Mouse (Mus musculus) lung, postnatal 0 days (tissue): ENCODE results near the gene Rbpj. TPM values are rescaled to one million over a fixed set of nuclear protein-coding genes. Genes with fewer than 3 reads are reported as not detected.

Experiments used
- ATAC-seq: fragments of 200-750 bp; cut with Nextera tagmentation; 2 replicates; pipeline ENCODE4 v1.8.0; 2017; ENCODE audit warnings: moderate library complexity
- DNase-seq: peaks from one replicate; pipeline ENCODE4 v3.0.0-alpha.2; 2016; ENCODE audit warnings: low spot score
- H3K27ac ChIP-seq: fragments of 300-500 bp; sonication (generic); 2 replicates; pipeline ENCODE4 v1.5.1; 2014; ENCODE audit warnings: antibody characterized with exemption, mild to moderate bottlenecking, low read length, mixed read lengths
- H3K27me3 ChIP-seq: fragments of 300-500 bp; sonication (generic); replicated peaks from 2 replicates; pipeline ENCODE4 v1.6.1; 2014; ENCODE audit warnings: low read length, mixed read lengths; ENCODE audit not compliant: insufficient read depth
- H3K36me3 ChIP-seq: fragments of 300-500 bp; sonication (generic); 2 replicates; pipeline ENCODE4 v1.6.1; 2014; ENCODE audit warnings: low read length, mixed read lengths; ENCODE audit not compliant: insufficient read depth
- H3K4me1 ChIP-seq: fragments of 300-500 bp; sonication (generic); 2 replicates; pipeline ENCODE4 v1.6.1; 2014; ENCODE audit warnings: antibody characterized with exemption, low read depth, low read length, mixed read lengths; ENCODE audit not compliant: insufficient read depth
- H3K4me2 ChIP-seq: fragments of 300-500 bp; sonication (generic); replicated peaks from 2 replicates; pipeline ENCODE4 v1.6.1; 2014; ENCODE audit warnings: low read depth, mild to moderate bottlenecking, low read length, moderate library complexity, mixed read lengths
- H3K4me3 ChIP-seq: fragments of 300-500 bp; sonication (generic); 2 replicates; pipeline ENCODE4 v1.5.1; 2014; ENCODE audit warnings: low read depth, low read length
- H3K9ac ChIP-seq: fragments of 300-500 bp; sonication (generic); replicated peaks from 2 replicates; pipeline ENCODE4 v1.6.1; 2014; ENCODE audit warnings: low read depth, mild to moderate bottlenecking
- H3K9me3 ChIP-seq: fragments of 300-500 bp; sonication (generic); 2 replicates; pipeline ENCODE4 v1.6.1; 2016; ENCODE audit warnings: low read length, mixed read lengths
- CTCF ChIP-seq: IDR thresholded peaks from 2 replicates; pipeline ENCODE4 v1.5.1; 2016; ENCODE audit warnings: antibody characterized with exemption, mild to moderate bottlenecking
- EP300 ChIP-seq: IDR thresholded peaks from 2 replicates; pipeline ENCODE4 v1.6.1; 2016; ENCODE audit warnings: antibody characterized with exemption, mild to moderate bottlenecking, control low read depth
- WGBS: fragments of 180-500 bp; shearing (Covaris S2); extraction: QIAGEN DNeasy Blood & Tissue Kit; methylation state at CpG from one replicate; pipeline ENCODE4 v1.1.7; 2014; 5-methylcytosine and 5-hydroxymethylcytosine counted together
- polyA plus RNA-seq: library from polyadenylated mRNA; unstranded; fragments of >200 nt; fragmentation: Nextera tagmentation; extraction: Ambion mirVana; gene quantifications from 2 replicates; pipeline ENCODE4 v1.2.1, GENCODE M21; 2015

Gene Rbpj
- polyA plus RNA-seq, 1 experiment from 2014 or later, result 22.7 TPM

- Histone ChIP-seq H3K9ac (no peak overlapping the region), H3K4me1 (peaks cover 5% of the 10 kb centered on the region; the same call in 1 of the 2 replicates), H3K27ac (no peak overlapping the region), H3K4me2 (no peak overlapping the region), H3K27me3 (no peaks in the 10 kb centered on the region), H3K4me3 (no peak overlapping the region), H3K9me3 (no peaks in the 10 kb centered on the region), H3K36me3 (no peaks in the 10 kb centered on the region)
- 34% methylated on average over 2 of the region's 2 CpGs for WGBS
- DNase-seq, result no peak
- ATAC-seq, result no peak
- no peak for TF ChIP-seq EP300
- TF ChIP-seq CTCF, result no peak
Observed at GRCm38 (mm10) chr5:53686379-53686778, 220.4 kb downstream of the Rbpj start.

DNA sequence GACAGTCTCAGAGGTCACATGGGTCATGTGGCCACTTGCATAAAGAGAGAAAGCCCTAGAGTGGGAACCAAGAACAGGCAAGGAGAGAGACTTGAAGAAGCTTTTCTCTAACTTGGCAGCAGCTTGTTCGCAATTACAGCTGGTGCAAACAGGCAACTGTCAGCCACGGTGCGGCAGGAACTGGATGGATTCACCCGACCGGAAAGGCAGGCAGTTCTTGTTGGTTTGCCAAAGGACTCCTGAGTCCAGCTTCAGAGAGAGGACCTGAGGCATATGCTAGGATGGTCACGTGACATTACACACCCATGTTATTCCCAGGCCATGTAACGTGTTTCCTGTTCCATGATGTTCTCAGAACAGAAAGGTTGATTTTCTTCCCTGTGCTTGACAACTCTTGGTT, 222.4 kb downstream of the Rbpj start:
- H3K4me1 ChIP-seq, result peaks cover 5% of the 10 kb centered on the region; the same call in 1 of the 2 replicates
- TF ChIP-seq EP300 (no peak), CTCF (no peak)
- H3K4me3 ChIP-seq, result no peak overlapping the region
- no peak overlapping the region for H3K27ac ChIP-seq
- no peaks in the 10 kb centered on the region for H3K9me3 ChIP-seq
- 61% methylated on average over 7 of the region's 7 CpGs for WGBS
- no peak overlapping the region for H3K4me2 ChIP-seq
- H3K36me3 ChIP-seq, result no peaks in the 10 kb centered on the region
- no peaks in the 10 kb centered on the region for H3K27me3 ChIP-seq
- H3K9ac ChIP-seq, result no peak overlapping the region
- ATAC-seq (no peak), DNase-seq (no peak)

GRCm38 (mm10) chr5:53691577-53691976, 225.6 kb downstream of the Rbpj start:
- no peak overlapping the region for H3K27ac ChIP-seq
- 70% methylated on average over 3 of the region's 3 CpGs for WGBS
- no peaks in the 10 kb centered on the region for H3K9me3 ChIP-seq
- H3K27me3 ChIP-seq, result no peaks in the 10 kb centered on the region
- H3K4me2 ChIP-seq, result no peak overlapping the region
- DNase-seq (no peak), ATAC-seq (no peak)
- H3K9ac ChIP-seq, result no peak overlapping the region
- no peaks in the 10 kb centered on the region for H3K36me3 ChIP-seq
- no peak overlapping the region for H3K4me3 ChIP-seq
- no peaks in the 10 kb centered on the region for H3K4me1 ChIP-seq
- no peak for TF ChIP-seq EP300
- TF ChIP-seq CTCF, result no peak

DNA sequence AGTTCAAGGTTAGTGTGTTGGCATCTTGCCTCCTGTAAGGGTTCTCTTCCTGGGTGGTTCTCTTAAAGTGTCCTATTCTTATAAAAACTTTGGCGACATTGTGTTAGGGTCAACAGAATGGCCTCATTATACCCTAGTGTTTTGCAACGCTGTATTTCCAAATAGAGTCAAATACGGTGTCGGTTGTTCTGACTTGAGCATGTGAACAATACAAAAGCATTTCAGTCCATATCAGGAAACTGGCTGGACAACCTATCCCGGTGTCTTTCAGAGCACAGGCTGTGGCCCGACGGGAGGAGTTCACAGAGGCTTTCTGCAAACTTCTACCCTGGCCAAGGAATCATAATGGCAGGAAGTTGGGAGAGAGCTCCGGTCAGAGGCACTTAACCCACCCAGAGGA, 226.1 kb downstream of the Rbpj start:
- DNase-seq (peak; percentile 32), ATAC-seq (peak; percentile 70)
- Histone ChIP-seq H3K4me2 (no peak overlapping the region), H3K36me3 (no peaks in the 10 kb centered on the region), H3K4me3 (no peak overlapping the region), H3K9me3 (no peaks in the 10 kb centered on the region), H3K27ac (no peak overlapping the region), H3K9ac (no peak overlapping the region), H3K4me1 (no peaks in the 10 kb centered on the region), H3K27me3 (no peaks in the 10 kb centered on the region)
- TF ChIP-seq EP300 (no peak), CTCF (no peak)
- 38% methylated on average over 8 of the region's 8 CpGs for WGBS

- no peak for ATAC-seq
- WGBS, result 85% methylated on average over 1 of the region's 1 CpGs
- no peaks in the 10 kb centered on the region for H3K27me3 ChIP-seq
- TF ChIP-seq EP300 (no peak), CTCF (peak; percentile 33)
- no peak overlapping the region for H3K4me3 ChIP-seq
- H3K9ac ChIP-seq, result no peak overlapping the region
- H3K4me1 ChIP-seq, result no peaks in the 10 kb centered on the region
- H3K4me2 ChIP-seq, result no peak overlapping the region
- H3K27ac ChIP-seq, result no peak overlapping the region
- DNase-seq, result no peak
- H3K9me3 ChIP-seq, result no peaks in the 10 kb centered on the region
- no peaks in the 10 kb centered on the region for H3K36me3 ChIP-seq
Observed at GRCm38 (mm10) chr5:53692662-53693061, 226.7 kb downstream of the Rbpj start.

DNA sequence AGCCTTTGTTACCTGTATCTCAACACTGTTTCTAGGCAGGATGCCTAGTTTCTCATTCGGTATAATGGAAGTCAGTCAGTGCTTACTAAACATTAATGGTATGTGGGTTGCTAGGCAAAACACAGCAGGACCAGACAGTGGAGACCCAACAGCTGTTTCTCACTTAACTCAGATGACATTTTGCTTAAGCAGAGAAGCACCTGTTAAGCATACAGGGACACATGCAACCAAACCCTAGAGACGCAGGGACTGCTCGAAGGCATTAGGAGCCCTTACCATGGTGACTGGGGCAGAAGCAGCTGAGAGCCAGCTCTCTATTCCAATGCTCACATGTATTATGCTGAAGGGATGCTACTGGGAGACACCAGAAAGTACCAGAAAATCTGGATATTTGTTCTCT, 230.7 kb downstream of the Rbpj start:
- H3K4me1 ChIP-seq, result no peaks in the 10 kb centered on the region
- H3K9me3 ChIP-seq, result no peaks in the 10 kb centered on the region
- 71% methylated on average over 3 of the region's 3 CpGs for WGBS
- ATAC-seq (no peak), DNase-seq (no peak)
- no peak overlapping the region for H3K4me2 ChIP-seq
- H3K4me3 ChIP-seq, result no peak overlapping the region
- TF ChIP-seq CTCF (no peak), EP300 (no peak)
- H3K9ac ChIP-seq, result no peak overlapping the region
- H3K27ac ChIP-seq, result no peak overlapping the region
- H3K36me3 ChIP-seq, result no peaks in the 10 kb centered on the region
- H3K27me3 ChIP-seq, result no peaks in the 10 kb centered on the region

GRCm38 (mm10) chr5:53697794-53698193, 231.8 kb downstream of the Rbpj start:
- DNase-seq (no peak), ATAC-seq (no peak)
- no peak overlapping the region; the same call in 1 of the 2 replicates for H3K27ac ChIP-seq
- no peak for TF ChIP-seq EP300
- TF ChIP-seq CTCF, result no peak
- no peaks in the 10 kb centered on the region for H3K27me3 ChIP-seq
- H3K4me3 ChIP-seq, result no peak overlapping the region
- no peaks in the 10 kb centered on the region for H3K36me3 ChIP-seq
- no peak overlapping the region for H3K4me2 ChIP-seq
- no peaks in the 10 kb centered on the region for H3K9me3 ChIP-seq
- no peak overlapping the region for H3K9ac ChIP-seq
- no peaks in the 10 kb centered on the region for H3K4me1 ChIP-seq
- WGBS, result 42% methylated on average over 9 of the region's 9 CpGs
